Mouse (Mus musculus): ENCODE data around the gene Capn5.
"Not testable (repeated sequence)": the region's sequence is repeated elsewhere in the genome, so short reads cannot be mapped to it uniquely, and the experiment has no call there.

Capn5 gene

GRCm38 (mm10) chr7:98177929-98178559, at the start of gene Capn5:
TSS of gene Capn5 (minus strand) at chr7:98178274.
- DNase-seq (ENCODE audit: low spot score in 2 of 2) = peak; percentile 53 to 58

GRCm38 (mm10) chr7:98223796-98224195, 45.7 kb upstream of the Capn5 start:
- DNase-seq (ENCODE audit: low spot score in 2 of 2) = no peak

GRCm38 (mm10) chr7:98216713-98217112, 38.6 kb upstream of the Capn5 start:
- DNase-seq (ENCODE audit: low spot score in 2 of 2) = no peak

GRCm38 (mm10) chr7:98202946-98203345, 24.9 kb upstream of the Capn5 start:
- DNase-seq (ENCODE audit: low spot score in 2 of 2) = no peak

GRCm38 (mm10) chr7:98201493-98202028, 23.5 kb upstream of the Capn5 start:
- DNase-seq (ENCODE audit: low spot score in 2 of 2) = no peak

- no peak for DNase-seq (ENCODE audit: low spot score in 2 of 2)
These were observed 22.3 kb upstream of the Capn5 start for GRCm38 (mm10) chr7:98200396-98200795.

GRCm38 (mm10) chr7:98199381-98199780, 21.3 kb upstream of the Capn5 start, which contains the start of gene B3gnt6:
TSS of gene B3gnt6 (minus strand) at chr7:98199481.
- no peak for DNase-seq (ENCODE audit: low spot score in 2 of 2)

GRCm38 (mm10) chr7:98195151-98195801, 17.2 kb upstream of the Capn5 start:
- no peak for DNase-seq (ENCODE audit: low spot score in 2 of 2)

GRCm38 (mm10) chr7:98194026-98194792, 16.1 kb upstream of the Capn5 start:
- no peak for DNase-seq (ENCODE audit: low spot score in 2 of 2)

GRCm38 (mm10) chr7:98193515-98194025, 15.5 kb upstream of the Capn5 start:
- DNase-seq (ENCODE audit: low spot score in 2 of 2) = no peak

- DNase-seq (ENCODE audit: low spot score in 2 of 2) = peak in 1 of 2 experiments; percentile 33
These were observed 13.6 kb upstream of the Capn5 start for GRCm38 (mm10) chr7:98191571-98192250.

- DNase-seq (ENCODE audit: low spot score in 2 of 2) = no peak
These were observed 12.5 kb upstream of the Capn5 start for GRCm38 (mm10) chr7:98190578-98190977.

- no peak for DNase-seq (ENCODE audit: low spot score in 2 of 2)
These were observed 11.7 kb upstream of the Capn5 start for GRCm38 (mm10) chr7:98189745-98190144.

GRCm38 (mm10) chr7:98188680-98189079, 10.6 kb upstream of the Capn5 start:
- no peak for DNase-seq (ENCODE audit: low spot score in 2 of 2)

- no peak for DNase-seq (ENCODE audit: low spot score in 2 of 2)
These were observed 10.2 kb upstream of the Capn5 start for GRCm38 (mm10) chr7:98188238-98188637.

- not testable (repeated sequence) for DNase-seq (ENCODE audit: low spot score in 2 of 2)
These were observed 9.3 kb upstream of the Capn5 start for GRCm38 (mm10) chr7:98187332-98187731.

- DNase-seq (ENCODE audit: low spot score in 2 of 2) = no peak
These were observed 8.6 kb upstream of the Capn5 start for GRCm38 (mm10) chr7:98186637-98187036.

GRCm38 (mm10) chr7:98185326-98185725, 7.3 kb upstream of the Capn5 start:
- no peak for DNase-seq (ENCODE audit: low spot score in 2 of 2)

- no peak for DNase-seq (ENCODE audit: low spot score in 2 of 2)
These were observed 622 bp upstream of the Capn5 start for GRCm38 (mm10) chr7:98178560-98179231.

GRCm38 (mm10) chr7:98177566-98177928, 527 bp downstream of the Capn5 start:
- no peak for DNase-seq (ENCODE audit: low spot score in 2 of 2)

- DNase-seq (ENCODE audit: low spot score in 2 of 2) = no peak
These were observed 996 bp downstream of the Capn5 start for GRCm38 (mm10) chr7:98177071-98177485.
